Mouse (Mus musculus): Measurements from ENCODE around the gene Ppfia1.

GRCm38 (mm10) chr7:144569428-144569827 lies 15.9 kb upstream of the Ppfia1 start:
- TF ChIP-seq EP300 (IDR thresholded peaks at IDR 0.05; ENCODE audit: low read depth) (no peak), CTCF (IDR thresholded peaks at IDR 0.05; ENCODE audit: low read depth) (no peak)
